Mouse (Mus musculus): Measurements from ENCODE around the gene Ushbp1. TPM values are rescaled to one million over a fixed set of nuclear protein-coding genes. Genes with fewer than 3 reads are reported as not detected.

Ushbp1 gene
- total and polyA plus RNA-seq, 2 experiments from 2014 or later, result 3.0 to 3.9 TPM

GRCm38 (mm10) chr8:71371236-71371848 lies 24.3 kb downstream of the Ushbp1 start, which contains the start of gene Ocel1:
Ocel1 (plus strand) TSS chr8:71371298.
- WGBS, result 2% methylated on average over 53 of the region's 68 CpGs
- DNase-seq (ENCODE audit: low spot score) (peak; percentile 98), ATAC-seq (ENCODE audit: low FRiP score) (peak; percentile 84)
- Histone ChIP-seq H3K9me3 (ENCODE audit: low read length) (no peaks in the 10 kb centered on the region), H3K27ac (ENCODE audit: low read depth, low read length) (peak within 1 kb of the TSS; percentile 71), H3K36me3 (ENCODE audit: insufficient read depth, low read length) (peaks cover 20% of the 10 kb centered on the region), H3K27me3 (ENCODE audit: insufficient read depth, low read length) (no peaks in the 10 kb centered on the region), H3K9ac (replicated peaks; ENCODE audit: low read length, poor library complexity, severe bottlenecking) (peak within 1 kb of the TSS; percentile 55), H3K4me1 (ENCODE audit: insufficient read depth, low read length) (peaks cover 8% of the 10 kb centered on the region; the same call in 1 of the 2 replicates), H3K4me3 (ENCODE audit: low read depth, low read length) (peak within 1 kb of the TSS; percentile 52), H3K4me2 (ENCODE audit: low read depth, low read length, poor library complexity, severe bottlenecking) (peak within 1 kb of the TSS; percentile 57)
- peak; percentile 89 for TF ChIP-seq CTCF (IDR thresholded peaks at IDR 0.05)

GRCm38 (mm10) chr8:71370711-71371235 lies 24.8 kb downstream of the Ushbp1 start:
- ATAC-seq (ENCODE audit: low FRiP score) (no peak), DNase-seq (ENCODE audit: low spot score) (no peak)
- Histone ChIP-seq H3K4me1 (ENCODE audit: insufficient read depth, low read length) (peaks cover 8% of the 10 kb centered on the region; the same call in 1 of the 2 replicates), H3K36me3 (ENCODE audit: insufficient read depth, low read length) (peaks cover 20% of the 10 kb centered on the region), H3K4me3 (ENCODE audit: low read depth, low read length) (peak overlapping the region; percentile 52), H3K27ac (ENCODE audit: low read depth, low read length) (peak overlapping the region; percentile 71), H3K4me2 (ENCODE audit: low read depth, low read length, poor library complexity, severe bottlenecking) (peak overlapping the region; percentile 57), H3K9me3 (ENCODE audit: low read length) (no peaks in the 10 kb centered on the region), H3K9ac (replicated peaks; ENCODE audit: low read length, poor library complexity, severe bottlenecking) (peak overlapping the region; percentile 55), H3K27me3 (ENCODE audit: insufficient read depth, low read length) (no peaks in the 10 kb centered on the region)
- no peak for TF ChIP-seq CTCF (IDR thresholded peaks at IDR 0.05)
- 26% methylated on average over 5 of the region's 5 CpGs for WGBS

- Histone ChIP-seq H3K27me3 (ENCODE audit: insufficient read depth, low read length) (no peaks in the 10 kb centered on the region), H3K4me1 (ENCODE audit: insufficient read depth, low read length) (peaks cover 8% of the 10 kb centered on the region; the same call in 1 of the 2 replicates), H3K36me3 (ENCODE audit: insufficient read depth, low read length) (peaks cover 15% of the 10 kb centered on the region), H3K9ac (replicated peaks; ENCODE audit: low read length, poor library complexity, severe bottlenecking) (no peak overlapping the region), H3K9me3 (ENCODE audit: low read length) (no peaks in the 10 kb centered on the region), H3K4me2 (ENCODE audit: low read depth, low read length, poor library complexity, severe bottlenecking) (no peak overlapping the region), H3K4me3 (ENCODE audit: low read depth, low read length) (no peak overlapping the region), H3K27ac (ENCODE audit: low read depth, low read length) (no peak overlapping the region)
- no peak for TF ChIP-seq CTCF (IDR thresholded peaks at IDR 0.05)
- ATAC-seq (ENCODE audit: low FRiP score), result no peak
- 91% methylated on average over 10 of the region's 10 CpGs for WGBS
- no peak for DNase-seq (ENCODE audit: low spot score)
These were observed 26.4 kb downstream of the Ushbp1 start for GRCm38 (mm10) chr8:71369040-71369718.

GRCm38 (mm10) chr8:71368366-71368765 lies 27.2 kb downstream of the Ushbp1 start:
- Histone ChIP-seq H3K27ac (ENCODE audit: low read depth, low read length) (no peak overlapping the region), H3K9me3 (ENCODE audit: low read length) (no peaks in the 10 kb centered on the region), H3K27me3 (ENCODE audit: insufficient read depth, low read length) (no peaks in the 10 kb centered on the region), H3K4me3 (ENCODE audit: low read depth, low read length) (no peak overlapping the region), H3K36me3 (ENCODE audit: insufficient read depth, low read length) (peaks cover 9% of the 10 kb centered on the region; the same call in 1 of the 2 replicates), H3K9ac (replicated peaks; ENCODE audit: low read length, poor library complexity, severe bottlenecking) (no peak overlapping the region), H3K4me2 (ENCODE audit: low read depth, low read length, poor library complexity, severe bottlenecking) (no peak overlapping the region; the same call in 1 of the 2 replicates), H3K4me1 (ENCODE audit: insufficient read depth, low read length) (peaks cover 8% of the 10 kb centered on the region; the same call in 1 of the 2 replicates)
- no peak for TF ChIP-seq CTCF (IDR thresholded peaks at IDR 0.05)
- DNase-seq (ENCODE audit: low spot score), result no peak
- no peak for ATAC-seq (ENCODE audit: low FRiP score)

- no peak for ATAC-seq (ENCODE audit: low FRiP score)
These were observed 27.9 kb downstream of the Ushbp1 start for GRCm38 (mm10) chr8:71367529-71368176.

More at GRCm38 (mm10) chr8:71367529-71368176, 27.9 kb downstream of the Ushbp1 start:
- H3K27ac ChIP-seq (ENCODE audit: low read depth, low read length), result peak overlapping the region; percentile 91
- no peaks in the 10 kb centered on the region for H3K9me3 ChIP-seq (ENCODE audit: low read length)
- peak overlapping the region; percentile 62 for H3K4me3 ChIP-seq (ENCODE audit: low read depth, low read length)
- 50% methylated on average over 17 of the region's 17 CpGs for WGBS
- H3K4me2 ChIP-seq (ENCODE audit: low read depth, low read length, poor library complexity, severe bottlenecking), result peak overlapping the region; percentile 91
- peaks cover 8% of the 10 kb centered on the region; the same call in 1 of the 2 replicates for H3K4me1 ChIP-seq (ENCODE audit: insufficient read depth, low read length)
- H3K27me3 ChIP-seq (ENCODE audit: insufficient read depth, low read length), result no peaks in the 10 kb centered on the region
- peak overlapping the region; percentile 69 for H3K9ac ChIP-seq (replicated peaks; ENCODE audit: low read length, poor library complexity, severe bottlenecking)
- no peak for TF ChIP-seq CTCF (IDR thresholded peaks at IDR 0.05)
- DNase-seq (ENCODE audit: low spot score), result no peak
- peaks cover 6% of the 10 kb centered on the region; the same call in 1 of the 2 replicates for H3K36me3 ChIP-seq (ENCODE audit: insufficient read depth, low read length)

Data from midbrain, postnatal 0 days (tissue).